Mouse (Mus musculus): Measurements from ENCODE around the gene Gpc1. TPM values are rescaled to one million over a fixed set of nuclear protein-coding genes. Genes with fewer than 3 reads are reported as not detected.
A peak's percentile ranks its signal among the peaks of the same experiment; 100 is the strongest.

Gpc1 gene
- total RNA-seq, 2 experiments from 2014 or later, result 124 to 125 TPM

- intact Hi-C loops (cut with DNase I), result no loop called here
- DNase-seq (ENCODE audit: extremely low spot score in 1 of 2, low spot score in 2 of 2), result no peak
Measured at GRCm38 (mm10) chr1:92908664-92909063, 77.2 kb downstream of the Gpc1 start.

GRCm38 (mm10) chr1:92909068-92909467 is 77.6 kb downstream of the Gpc1 start:
- DNase-seq (ENCODE audit: extremely low spot score in 1 of 2, low spot score in 2 of 2), result no peak
- intact Hi-C loops (cut with DNase I), result no loop called here

Small RNA genes within 50 kb of the gene (microRNA-seq; reads per million reads assigned to microRNA genes)
- gene Mir149, result 28,999 reads per million, percentile 98 among the genes with 10 or more reads in this experiment

Other genes with a start within 250 kb of the Gpc1 start
- gene Olfr1412, start 245.9 kb upstream of the Gpc1 start, total RNA-seq (2021), result not detected
- gene Olfr1411, start 237.2 kb upstream of the Gpc1 start, total RNA-seq (2021), result not detected
- not detected for gene Olfr1410, start 225.9 kb upstream of the Gpc1 start, total RNA-seq (2021)
- gene Olfr12, start 213.9 kb upstream of the Gpc1 start, total RNA-seq (2021), result not detected
- 100 to 1,000 TPM; 235 to 237 TPM for gene Cops9, start 189.7 kb upstream of the Gpc1 start, total RNA-seq (2021)
- not detected for gene Otos, start 182.8 kb upstream of the Gpc1 start, total RNA-seq (2021)
- gene Ankmy1, start 71.3 kb downstream of the Gpc1 start, total RNA-seq (2021), result under 1 TPM in 1 of 2 experiments, not detected in 1; 0.17 TPM
- 1 to 10 TPM; 7.1 to 7.2 TPM for gene Dusp28, start 75.3 kb downstream of the Gpc1 start, total RNA-seq (2021)
- gene Rnpepl1, start 79.1 kb downstream of the Gpc1 start, total RNA-seq (2021), result 10 to 100 TPM; 41.5 to 41.7 TPM
- gene Capn10, start 102.7 kb downstream of the Gpc1 start, total RNA-seq (2021), result 10 to 100 TPM; 50.3 to 51.0 TPM
- under 1 TPM; 0.11 to 0.22 TPM for gene Gpr35, start 119.2 kb downstream of the Gpc1 start, total RNA-seq (2021)
- not detected for gene Aqp12, start 174.7 kb downstream of the Gpc1 start, total RNA-seq (2021)